Mouse (Mus musculus) heart, embryonic 10.5 days (tissue): ENCODE measurements at regions not wholly inside any gene's neighbourhood (a gene's known extent, or its start where the extent isn't known, plus 50 kb on each side); places are given as distances from the start of the nearest gene placed in this dataset.
A peak's percentile ranks its signal among the peaks of the same experiment; 100 is the strongest.

Source experiments
- DNase-seq: peaks from one replicate; pipeline ENCODE4 v3.0.0-alpha.2; 2017; ENCODE audit warnings: low spot score
- H3K27ac ChIP-seq: fragments of 300-500 bp; sonication (generic); 2 replicates; pipeline ENCODE4 v1.5.1; 2016; ENCODE audit warnings: mild to moderate bottlenecking
- H3K27me3 ChIP-seq: fragments of 300-500 bp; sonication (generic); 2 replicates; pipeline ENCODE4 v1.6.1; 2016; ENCODE audit warnings: mild to moderate bottlenecking; ENCODE audit not compliant: poor library complexity, insufficient read depth, severe bottlenecking
- H3K36me3 ChIP-seq: fragments of 300-500 bp; sonication (generic); 2 replicates; pipeline ENCODE4 v1.6.1; 2016; ENCODE audit warnings: mild to moderate bottlenecking, moderate library complexity
- H3K4me1 ChIP-seq: fragments of 300-500 bp; sonication (generic); 2 replicates; pipeline ENCODE4 v1.6.1; 2016; ENCODE audit warnings: mild to moderate bottlenecking
- H3K4me3 ChIP-seq: fragments of 300-500 bp; sonication (generic); 2 replicates; pipeline ENCODE4 v1.5.1; 2016; ENCODE audit warnings: mild to moderate bottlenecking, moderate library complexity
- H3K9me3 ChIP-seq: fragments of 300-500 bp; sonication (generic); 2 replicates; pipeline ENCODE4 v1.6.1; 2016; ENCODE audit warnings: mild to moderate bottlenecking, moderate library complexity
- WGBS: fragments of 180-500 bp; shearing (Covaris S2); methylation state at CpG from one replicate; pipeline ENCODE4 v1.1.7; 2016; 5-methylcytosine and 5-hydroxymethylcytosine counted together

DNA sequence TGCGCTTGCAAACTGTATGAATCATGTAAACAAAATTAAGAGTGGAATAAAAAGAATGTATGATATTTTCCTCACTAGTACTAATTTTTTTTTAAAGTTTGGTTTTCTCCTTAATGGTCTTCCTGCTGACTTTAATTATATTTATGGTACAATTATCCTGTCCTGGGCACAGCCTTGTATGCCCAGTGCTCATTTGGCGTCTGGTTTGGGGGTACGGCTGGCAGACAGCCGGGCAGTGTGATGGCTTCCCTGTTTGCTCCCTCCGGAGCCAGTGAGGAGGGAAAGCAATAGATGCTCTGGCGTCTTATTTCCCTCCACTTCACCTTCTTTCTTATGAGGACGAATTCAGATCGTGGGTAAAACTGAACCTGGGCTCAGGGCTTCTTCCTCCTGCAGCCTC, 239.6 kb upstream of the Nfe2l3 start:
- H3K4me1 ChIP-seq, result peaks cover 23% of the 10 kb centered on the region
- no peak for DNase-seq
- H3K27ac ChIP-seq, result no peak overlapping the region
- no peaks in the 10 kb centered on the region for H3K9me3 ChIP-seq
- 38% methylated on average over 8 of the region's 8 CpGs for WGBS
- no peaks in the 10 kb centered on the region for H3K36me3 ChIP-seq
- peak overlapping the region; percentile 49; the same call in 1 of the 2 replicates for H3K4me3 ChIP-seq
- H3K27me3 ChIP-seq, result peaks cover 70% of the 10 kb centered on the region

DNA sequence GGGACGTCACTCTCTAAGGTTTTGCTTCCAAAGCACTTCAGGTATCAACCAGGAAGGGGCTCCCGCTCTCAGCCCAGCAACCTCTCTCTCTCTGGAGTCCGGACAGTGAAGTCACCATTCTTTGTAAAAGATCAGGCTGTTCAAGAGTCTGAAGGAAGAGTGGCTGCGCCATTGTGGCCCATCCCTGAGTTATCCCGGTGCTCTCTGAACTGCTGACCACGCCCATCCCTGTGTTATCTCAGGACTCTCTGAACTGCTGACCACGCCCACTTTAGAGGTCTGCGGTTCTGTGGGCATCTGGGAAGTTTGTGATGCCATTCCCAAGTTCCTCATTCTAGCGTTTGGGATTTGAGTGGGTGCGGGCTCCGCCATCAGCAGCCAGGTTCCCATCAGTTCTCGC, 239.1 kb upstream of the Nfe2l3 start:
- WGBS, result 12% methylated on average over 12 of the region's 12 CpGs
- H3K36me3 ChIP-seq, result no peaks in the 10 kb centered on the region
- peaks cover 65% of the 10 kb centered on the region for H3K27me3 ChIP-seq
- H3K4me1 ChIP-seq, result peaks cover 18% of the 10 kb centered on the region
- no peak overlapping the region for H3K27ac ChIP-seq
- peak; percentile 82 for DNase-seq
- H3K9me3 ChIP-seq, result no peaks in the 10 kb centered on the region
- H3K4me3 ChIP-seq, result peak overlapping the region; percentile 49

DNA sequence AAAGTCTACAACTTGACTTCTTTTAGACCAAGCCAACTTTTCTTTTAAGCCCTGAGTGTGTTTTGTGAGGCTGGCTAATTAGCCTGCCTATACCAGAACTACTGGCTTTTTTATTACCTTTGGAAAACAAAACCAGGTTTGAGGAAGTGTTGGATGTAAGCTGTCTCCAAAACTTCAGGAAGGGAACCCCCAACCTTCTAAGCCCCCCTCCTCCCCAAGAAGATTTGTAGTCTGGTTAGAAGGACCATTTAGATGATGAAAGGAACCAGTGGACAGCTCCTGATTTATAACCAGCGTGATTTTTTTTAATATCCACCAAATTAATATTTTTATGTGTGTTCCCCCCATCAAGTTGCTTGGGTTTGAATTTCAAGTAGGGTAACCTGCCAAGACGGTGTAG, 236.1 kb upstream of the Nfe2l3 start:
- no peak overlapping the region for H3K4me3 ChIP-seq
- no peak for DNase-seq
- peaks cover 51% of the 10 kb centered on the region for H3K27me3 ChIP-seq
- WGBS, result 82% methylated on average over 2 of the region's 2 CpGs
- H3K36me3 ChIP-seq, result no peaks in the 10 kb centered on the region
- H3K9me3 ChIP-seq, result no peaks in the 10 kb centered on the region
- peaks cover 17% of the 10 kb centered on the region for H3K4me1 ChIP-seq
- H3K27ac ChIP-seq, result no peak overlapping the region

DNA sequence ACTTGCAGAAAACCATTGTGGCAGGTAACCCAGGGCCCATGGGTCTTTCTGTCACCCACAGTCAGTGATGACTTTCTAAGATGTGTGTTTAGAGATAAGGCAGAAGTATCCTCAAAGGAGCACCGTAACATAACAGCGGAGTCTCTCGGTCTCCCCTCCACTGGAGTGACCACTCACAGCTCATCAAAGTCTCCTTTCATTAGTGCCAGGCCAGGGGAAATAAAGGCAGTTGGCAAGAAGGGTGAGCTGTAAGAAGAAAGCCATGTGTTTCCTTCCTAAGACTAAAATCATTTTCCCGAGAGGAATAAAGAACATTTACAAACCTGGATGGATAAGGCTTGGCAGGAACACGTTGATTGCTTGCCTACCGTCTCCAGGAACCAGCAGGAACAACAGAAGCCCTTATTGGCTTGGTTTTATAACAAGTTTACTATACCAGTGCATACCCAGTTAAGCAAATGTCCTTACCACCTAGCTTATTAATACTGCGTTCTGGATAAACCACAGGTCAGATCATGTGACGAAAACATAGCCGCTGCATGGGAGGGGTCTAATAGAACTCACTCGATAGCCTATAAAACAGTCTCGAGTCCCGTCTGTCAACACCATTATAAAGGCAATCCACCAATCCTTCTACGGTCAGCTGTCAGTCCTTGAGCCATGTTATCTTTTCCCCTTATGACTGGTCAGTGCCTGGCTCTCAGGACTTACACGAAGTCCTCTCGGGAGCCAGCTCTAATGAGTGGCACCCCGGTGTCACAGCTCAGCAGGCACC, 235.3 kb upstream of the Nfe2l3 start:
- Histone ChIP-seq H3K4me1 (peaks cover 17% of the 10 kb centered on the region), H3K27me3 (peaks cover 43% of the 10 kb centered on the region)

DNA sequence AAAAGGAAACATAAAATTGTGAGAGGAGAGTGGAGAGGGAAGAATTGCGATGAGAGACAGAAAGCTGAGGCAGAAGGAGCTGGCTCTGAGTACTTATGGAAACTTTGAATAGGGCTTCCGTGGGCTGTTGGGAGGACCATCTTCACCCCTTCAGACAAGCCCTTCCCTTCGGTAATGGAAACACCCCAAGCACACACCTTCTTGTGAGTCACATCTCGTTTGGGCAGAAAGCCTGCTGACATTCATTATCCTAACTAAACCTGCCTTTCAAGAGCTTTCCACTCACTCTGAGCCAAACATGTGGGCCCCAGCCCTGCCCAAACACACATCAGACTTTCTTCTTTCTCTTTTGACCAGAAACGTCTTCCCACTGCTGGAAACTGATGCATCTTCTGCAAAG, 232.3 kb upstream of the Nfe2l3 start:
- no peaks in the 10 kb centered on the region for H3K9me3 ChIP-seq
- H3K4me3 ChIP-seq, result no peak overlapping the region
- H3K27ac ChIP-seq, result no peak overlapping the region
- DNase-seq, result no peak
- peaks cover 17% of the 10 kb centered on the region for H3K27me3 ChIP-seq
- no peaks in the 10 kb centered on the region for H3K36me3 ChIP-seq
- WGBS, result 56% methylated on average over 5 of the region's 5 CpGs
- peaks cover 7% of the 10 kb centered on the region; the same call in 1 of the 2 replicates for H3K4me1 ChIP-seq

More for the DNA sequence above, 235.3 kb upstream of the Nfe2l3 start:
- DNase-seq, result no peak
- no peaks in the 10 kb centered on the region for H3K9me3 ChIP-seq
- H3K36me3 ChIP-seq, result no peaks in the 10 kb centered on the region
- no peak overlapping the region for H3K4me3 ChIP-seq
- no peak overlapping the region for H3K27ac ChIP-seq
- 54% methylated on average over 16 of the region's 16 CpGs for WGBS

DNA sequence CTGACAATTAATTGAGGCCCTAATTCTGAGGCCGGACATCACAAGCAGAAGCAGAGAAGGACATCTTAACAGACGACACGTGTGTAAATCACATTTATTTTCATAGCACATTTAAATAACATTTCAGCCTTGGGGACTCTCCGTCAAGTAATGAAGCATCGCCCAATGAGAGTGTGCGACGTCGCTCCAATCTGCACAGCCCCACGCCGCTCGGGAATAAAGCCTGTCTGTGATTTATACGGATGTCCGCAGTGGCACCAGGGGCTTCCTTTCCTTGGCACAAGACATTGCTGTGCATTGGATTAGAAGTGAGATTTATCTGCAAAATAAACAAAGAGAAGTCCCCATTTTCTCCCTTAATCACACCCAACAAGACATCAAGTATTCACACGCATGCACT, 231.6 kb upstream of the Nfe2l3 start:
- 84% methylated on average over 14 of the region's 14 CpGs for WGBS
- Histone ChIP-seq H3K27ac (no peak overlapping the region), H3K4me3 (no peak overlapping the region), H3K9me3 (no peaks in the 10 kb centered on the region), H3K4me1 (peaks cover 7% of the 10 kb centered on the region; the same call in 1 of the 2 replicates), H3K36me3 (no peaks in the 10 kb centered on the region), H3K27me3 (peaks cover 21% of the 10 kb centered on the region)
- no peak for DNase-seq

DNA sequence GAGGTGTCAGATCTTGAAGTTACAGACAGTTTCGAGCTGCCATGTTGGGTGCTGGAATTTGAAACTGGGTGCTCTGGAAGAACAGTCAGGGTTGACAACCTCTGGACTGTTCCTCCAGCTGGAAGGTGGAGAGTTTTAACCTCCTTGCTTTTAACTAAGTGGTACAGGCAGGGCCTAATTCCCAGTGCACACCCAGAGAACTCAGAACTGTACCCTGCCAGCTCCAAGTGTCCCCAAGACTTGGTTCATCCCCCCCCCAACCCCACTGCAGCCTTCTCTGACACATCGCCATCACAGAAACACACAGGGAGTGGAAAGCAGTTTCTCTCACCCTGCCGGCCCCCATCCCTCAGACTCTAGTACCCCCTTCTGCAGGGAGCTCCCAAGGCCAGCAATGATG, 228.2 kb upstream of the Nfe2l3 start:
- WGBS, result 70% methylated on average over 3 of the region's 3 CpGs
- Histone ChIP-seq H3K9me3 (no peaks in the 10 kb centered on the region), H3K4me3 (no peak overlapping the region), H3K27ac (no peak overlapping the region), H3K36me3 (no peaks in the 10 kb centered on the region), H3K27me3 (peaks cover 24% of the 10 kb centered on the region), H3K4me1 (peaks cover 15% of the 10 kb centered on the region)
- DNase-seq, result no peak

DNA sequence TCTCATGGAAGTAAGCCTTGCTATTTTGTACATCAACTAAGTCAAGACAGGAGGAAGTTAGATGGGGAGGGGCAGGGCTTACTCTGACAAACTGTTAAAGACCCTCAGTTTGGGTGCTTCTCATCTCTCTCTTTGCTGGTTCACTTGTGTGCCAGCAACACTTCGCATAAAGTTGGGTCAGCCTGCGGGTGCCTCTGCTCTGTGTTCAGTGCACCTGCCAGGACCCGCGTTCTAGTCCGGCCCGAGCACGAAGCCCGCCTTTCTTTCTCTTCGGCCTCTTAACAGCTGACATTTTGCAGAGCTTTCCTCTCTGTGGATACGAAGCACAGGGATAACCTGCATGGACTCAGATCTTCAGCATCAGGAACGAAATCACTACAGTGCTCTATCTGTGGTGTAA, 227.1 kb upstream of the Nfe2l3 start:
- Histone ChIP-seq H3K4me1 (peaks cover 17% of the 10 kb centered on the region), H3K27ac (no peak overlapping the region), H3K36me3 (no peaks in the 10 kb centered on the region), H3K27me3 (peaks cover 17% of the 10 kb centered on the region), H3K9me3 (no peaks in the 10 kb centered on the region), H3K4me3 (no peak overlapping the region)
- 72% methylated on average over 11 of the region's 11 CpGs for WGBS
- no peak for DNase-seq

DNA sequence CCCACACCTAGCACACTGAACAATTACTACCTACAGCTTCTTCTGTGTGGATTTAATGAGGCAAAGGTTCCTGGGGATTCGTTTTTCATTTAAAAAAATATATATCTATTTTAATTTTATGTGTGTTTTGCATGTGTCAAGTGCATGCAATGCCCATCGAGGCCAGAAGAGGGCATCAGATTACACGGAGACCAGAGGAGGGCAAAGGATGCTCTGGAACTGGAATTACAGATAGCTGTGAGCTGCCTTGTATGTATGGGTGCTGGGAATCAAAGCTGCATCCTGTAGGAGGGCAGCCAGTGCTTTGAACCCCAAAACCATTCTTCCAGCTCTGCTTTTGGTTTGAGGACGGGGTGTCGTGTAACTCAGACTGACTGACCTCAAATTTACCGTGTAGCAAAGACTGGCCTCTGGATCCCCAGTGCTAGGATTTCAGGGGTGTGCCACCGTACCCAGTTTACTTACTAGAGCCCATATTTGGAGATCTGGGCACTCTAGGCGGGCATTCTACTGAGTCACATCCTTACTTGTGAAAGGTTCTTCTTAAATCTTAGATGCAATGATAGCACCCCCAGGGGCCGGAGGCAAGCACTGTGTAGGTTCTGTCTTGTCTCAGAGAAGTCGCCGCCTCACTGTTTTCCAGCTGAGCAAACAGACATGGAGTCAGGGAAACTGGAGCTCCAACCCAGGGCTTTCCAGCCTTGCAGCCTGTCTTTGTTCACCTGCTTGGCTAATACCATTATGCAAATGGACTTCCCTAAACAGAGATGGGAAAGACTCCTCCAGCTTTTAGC, 225.6 kb upstream of the Nfe2l3 start:
- H3K27ac ChIP-seq, result peak overlapping the region; percentile 80
- H3K36me3 ChIP-seq, result no peaks in the 10 kb centered on the region
- peaks cover 30% of the 10 kb centered on the region for H3K4me1 ChIP-seq
- WGBS, result 9% methylated on average over 11 of the region's 11 CpGs
- peaks cover 15% of the 10 kb centered on the region for H3K27me3 ChIP-seq
- H3K4me3 ChIP-seq, result peak overlapping the region; percentile 52
- H3K9me3 ChIP-seq, result no peaks in the 10 kb centered on the region
- no peak for DNase-seq

DNA sequence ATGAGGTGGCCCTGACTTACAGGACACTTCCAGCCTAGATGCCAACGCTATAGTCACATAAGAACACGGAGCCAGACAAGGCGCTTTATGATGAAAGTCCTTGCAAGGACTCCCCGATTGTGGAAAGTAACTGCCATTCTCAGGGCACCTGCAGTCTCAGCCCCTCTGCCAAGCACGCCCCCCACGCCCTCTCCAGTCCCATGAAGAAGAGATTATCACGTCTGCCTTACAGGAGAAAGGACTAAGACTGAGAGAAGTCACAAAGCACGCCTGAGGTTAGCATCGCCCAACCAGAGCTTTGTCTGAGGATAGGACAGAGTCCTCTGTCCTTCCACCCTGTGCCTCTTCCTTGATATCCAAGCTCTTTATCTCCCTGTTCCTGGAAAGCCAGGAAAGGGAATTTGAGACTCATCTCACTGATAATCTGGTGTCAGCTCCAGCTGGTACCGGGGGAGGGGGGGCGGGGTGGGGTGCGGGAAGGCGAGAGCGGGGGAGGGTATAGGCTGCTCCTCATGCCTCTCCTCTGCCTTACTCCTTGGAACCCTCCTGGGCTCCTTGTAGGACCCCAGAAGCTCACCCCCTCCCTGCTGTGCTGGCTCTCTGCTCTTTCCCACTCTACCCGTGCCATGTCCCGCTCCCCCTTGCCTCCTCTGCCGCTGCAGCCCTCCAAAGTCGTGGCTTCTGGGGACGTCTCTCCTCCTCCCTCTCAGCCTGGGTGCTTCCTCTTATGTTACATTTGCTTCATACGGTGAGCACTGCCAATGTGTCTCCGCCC, 224.7 kb upstream of the Nfe2l3 start:
- Histone ChIP-seq H3K27me3 (peaks cover 15% of the 10 kb centered on the region), H3K27ac (peak overlapping the region; percentile 80), H3K36me3 (no peaks in the 10 kb centered on the region), H3K4me1 (peaks cover 31% of the 10 kb centered on the region), H3K9me3 (no peaks in the 10 kb centered on the region), H3K4me3 (peak overlapping the region; percentile 52)
- 2% methylated on average over 21 of the region's 21 CpGs for WGBS
- no peak for DNase-seq

DNA sequence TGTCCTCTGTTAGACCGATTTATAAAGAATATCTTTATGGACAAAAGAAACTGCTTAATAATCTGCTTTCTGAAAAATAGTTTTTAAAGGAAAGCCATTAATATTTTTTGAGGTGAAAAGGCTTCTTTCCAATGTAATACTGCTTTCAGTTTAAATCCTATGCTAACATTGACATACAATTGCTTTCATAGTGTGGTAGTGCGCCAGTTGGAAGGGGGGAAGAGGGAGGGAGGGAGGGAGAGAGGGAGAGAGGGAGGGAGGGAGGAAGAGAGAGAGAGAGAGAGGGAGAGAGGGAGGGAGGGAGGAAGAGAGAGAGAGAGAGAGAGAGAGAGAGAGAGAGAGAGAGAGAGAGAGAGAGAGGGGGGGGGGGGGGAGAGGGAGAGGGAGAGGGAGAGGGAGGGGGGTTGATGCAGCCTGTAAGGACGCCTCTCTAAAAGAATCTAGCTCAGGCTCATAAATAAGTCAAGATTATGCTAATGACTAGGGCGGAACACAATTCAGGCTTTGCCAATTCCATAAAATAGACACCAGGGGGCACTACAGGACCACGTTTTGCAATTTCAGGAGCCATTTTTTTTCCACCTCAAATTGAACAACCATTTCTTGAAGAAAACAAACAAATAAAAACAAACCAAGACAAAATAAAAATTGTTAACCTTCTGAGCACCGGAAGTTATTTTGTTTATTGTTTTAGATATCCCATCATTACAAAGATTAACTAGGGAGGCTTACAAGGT, 223.6 kb upstream of the Nfe2l3 start:
- no peak for DNase-seq
- H3K27ac ChIP-seq, result no peak overlapping the region
- H3K9me3 ChIP-seq, result no peaks in the 10 kb centered on the region
- peak overlapping the region; percentile 15; the same call in 1 of the 2 replicates for H3K4me3 ChIP-seq
- WGBS, result 3% methylated on average over 6 of the region's 6 CpGs
- peaks cover 15% of the 10 kb centered on the region for H3K27me3 ChIP-seq
- H3K4me1 ChIP-seq, result peaks cover 31% of the 10 kb centered on the region
- H3K36me3 ChIP-seq, result no peaks in the 10 kb centered on the region

DNA sequence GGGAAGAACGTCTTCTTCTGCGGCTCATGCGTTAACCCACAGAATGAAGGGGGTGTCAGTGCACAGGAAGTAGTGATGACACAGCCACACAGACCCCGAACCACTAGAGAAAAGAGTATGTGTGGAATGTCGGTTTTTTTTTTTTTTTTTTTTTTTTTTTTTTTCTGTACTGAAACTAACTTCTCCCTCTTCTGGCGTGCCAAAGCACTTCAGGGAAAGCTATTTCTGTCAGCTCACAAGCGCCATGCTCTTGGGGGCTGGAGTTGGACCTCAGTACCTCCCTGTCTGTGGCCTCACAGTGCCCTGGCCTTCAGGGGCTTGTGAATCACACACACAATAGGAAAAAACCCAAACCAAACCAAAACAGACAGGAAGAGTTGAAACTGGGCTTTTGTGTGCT, 221.1 kb upstream of the Nfe2l3 start:
- Histone ChIP-seq H3K36me3 (no peaks in the 10 kb centered on the region), H3K27ac (peak overlapping the region; percentile 81), H3K9me3 (no peaks in the 10 kb centered on the region), H3K4me3 (no peak overlapping the region; the same call in 1 of the 2 replicates), H3K27me3 (peaks cover 9% of the 10 kb centered on the region), H3K4me1 (peaks cover 34% of the 10 kb centered on the region)
- 9% methylated on average over 7 of the region's 7 CpGs for WGBS
- DNase-seq, result no peak
